Mouse (Mus musculus): ENCODE measurements around the gene Col25a1.

DNA sequence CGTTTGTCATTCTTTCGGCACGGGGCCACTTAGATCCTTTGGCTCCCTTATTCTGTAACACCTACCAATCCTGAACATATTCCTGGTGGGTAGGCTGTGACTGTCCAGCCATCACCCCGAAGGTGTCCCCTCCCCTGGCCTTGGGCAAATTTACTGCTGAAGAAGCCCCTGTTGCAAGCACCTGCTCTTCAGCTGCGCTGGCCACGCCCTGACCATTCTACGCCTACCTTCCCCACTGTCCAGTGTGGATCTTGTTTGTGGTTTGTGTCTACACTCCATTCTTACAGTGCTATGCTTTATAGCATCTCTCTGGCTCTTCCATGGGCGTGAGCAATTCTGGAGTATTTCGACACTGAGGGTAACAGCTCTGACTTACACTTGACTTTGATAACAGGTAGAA lies 42.6 kb upstream of the Col25a1 start:
- TF ChIP-seq POLR2A (IDR thresholded peaks at IDR 0.05; ENCODE audit: insufficient read length, low read depth) (no peak), MAX (IDR thresholded peaks at IDR 0.05; ENCODE audit: low read depth) (no peak), USF1 (IDR thresholded peaks at IDR 0.05; ENCODE audit: low read depth) (no peak), SRF (IDR thresholded peaks at IDR 0.05; ENCODE audit: control insufficient read depth, insufficient read length, low read depth) (no peak), MYOG (IDR thresholded peaks at IDR 0.05; ENCODE audit: control insufficient read depth in 1 of 3, insufficient read depth in 1 of 3, insufficient read length in 2 of 3, low read depth in 2 of 3) (peak in 1 of 3 experiments; percentile 67), TCF3 (IDR thresholded peaks at IDR 0.05; ENCODE audit: insufficient read length, low read depth) (no peak), MYOD1 (IDR thresholded peaks at IDR 0.05; ENCODE audit: control insufficient read depth in 1 of 3, insufficient read length in 2 of 3, low read depth in 2 of 3) (peak in 1 of 3 experiments; percentile 73), TCF12 (IDR thresholded peaks at IDR 0.05; ENCODE audit: insufficient read depth, poor library complexity, severe bottlenecking) (no peak), POLR2AphosphoS2 (IDR thresholded peaks at IDR 0.05; ENCODE audit: insufficient read length, low read depth) (no peak), REST (IDR thresholded peaks at IDR 0.05; ENCODE audit: insufficient read depth, insufficient read length) (no peak), CEBPB (IDR thresholded peaks at IDR 0.05; ENCODE audit: insufficient read depth, poor library complexity, severe bottlenecking) (no peak), E2F4 (IDR thresholded peaks at IDR 0.05; ENCODE audit: insufficient read depth) (no peak)
